Mouse (Mus musculus) left cerebral cortex, postnatal 36 days (tissue): ENCODE measurements at regions not wholly inside any gene's neighbourhood (a gene's known extent, or its start where the extent isn't known, plus 50 kb on each side); places are given as distances from the start of the nearest gene placed in this dataset.

Experiments used
- DNase-seq, 2 experiments: peaks; one replicate each; pipeline ENCODE4 v3.0.0; 2021 to 2022; ENCODE audit warnings: low spot score in 2 of 2, mixed read lengths in 1 of 2
- intact Hi-C: fragments of 180-260 bp; cut with DNase I; formaldehyde crosslinking; loops from one replicate; pipeline ENCODE4 v1.15.1; 2025

- intact Hi-C loops: no loop called here
- no peak for DNase-seq
These were observed 56.8 kb downstream of the Fam110c start for GRCm38 (mm10) chr12:31130434-31130833.

GRCm38 (mm10) chr12:31134465-31134992, 60.9 kb downstream of the Fam110c start:
- no peak for DNase-seq
- intact Hi-C loops: no loop called here

GRCm38 (mm10) chr12:31136364-31136763, 62.7 kb downstream of the Fam110c start:
- intact Hi-C loops: no loop called here
- no peak for DNase-seq

GRCm38 (mm10) chr12:31136911-31137310, 63.2 kb downstream of the Fam110c start:
- DNase-seq: no peak
- intact Hi-C loops: no loop called here

- intact Hi-C loops: no loop called here
- DNase-seq: no peak
These were observed 63.8 kb downstream of the Fam110c start for GRCm38 (mm10) chr12:31137431-31137830.

GRCm38 (mm10) chr12:31139853-31140252, 66.2 kb downstream of the Fam110c start:
- intact Hi-C loops: no loop called here
- no peak for DNase-seq

- intact Hi-C loops: no loop called here
- no peak for DNase-seq
These were observed 69.6 kb downstream of the Fam110c start for GRCm38 (mm10) chr12:31143266-31143665.

GRCm38 (mm10) chr12:31145032-31145781, 71.5 kb downstream of the Fam110c start:
- no peak for DNase-seq
- intact Hi-C loops: no loop called here

GRCm38 (mm10) chr12:31148417-31149356, 75.0 kb downstream of the Fam110c start:
- intact Hi-C loops: no loop called here
- DNase-seq: no peak

GRCm38 (mm10) chr12:31153720-31154119, 80.1 kb downstream of the Fam110c start:
- no peak for DNase-seq
- intact Hi-C loops: no loop called here

- intact Hi-C loops: no loop called here
- DNase-seq: no peak
These were observed 80.9 kb downstream of the Fam110c start for GRCm38 (mm10) chr12:31154608-31155011.

GRCm38 (mm10) chr12:31156154-31156720, 82.6 kb downstream of the Fam110c start:
- intact Hi-C loops: no loop called here
- no peak for DNase-seq

GRCm38 (mm10) chr12:31157453-31157852, 83.1 kb upstream of the Gm6993 start:
- DNase-seq: no peak
- intact Hi-C loops: no loop called here

GRCm38 (mm10) chr12:31157890-31158289, 82.7 kb upstream of the Gm6993 start:
- intact Hi-C loops: no loop called here
- DNase-seq: no peak

- no peak for DNase-seq
- intact Hi-C loops: no loop called here
These were observed 81.7 kb upstream of the Gm6993 start for GRCm38 (mm10) chr12:31158885-31159284.

- no peak for DNase-seq
- intact Hi-C loops: no loop called here
These were observed 81.2 kb upstream of the Gm6993 start for GRCm38 (mm10) chr12:31159378-31159777.

- intact Hi-C loops: loop anchor here (5.0 kb wide), 1 partner anchor 99 kb away; the partner anchor contains the start of gene Lamb1
- peak in 1 of 2 experiments; percentile 34 for DNase-seq
These were observed 72.2 kb upstream of the Gm6993 start for GRCm38 (mm10) chr12:31168221-31168890.

GRCm38 (mm10) chr12:31170111-31170510, 70.5 kb upstream of the Gm6993 start:
- intact Hi-C loops: no loop called here
- no peak for DNase-seq

- intact Hi-C loops: no loop called here
- peak; percentile 77 to 86 for DNase-seq
These were observed 69.9 kb upstream of the Gm6993 start for GRCm38 (mm10) chr12:31170546-31171160.
